Mouse (Mus musculus): ENCODE results near the gene Lnx2. TPM values are rescaled to one million over a fixed set of nuclear protein-coding genes. Genes with fewer than 3 reads are reported as not detected.
A peak's percentile ranks its signal among the peaks of the same experiment; 100 is the strongest.

The Lnx2 gene
- polyA plus RNA-seq, 1 experiment = 44.9 TPM

GRCm38 (mm10) chr5:147018761-147019160, 57.6 kb downstream of the Lnx2 start:
- TF ChIP-seq POLR2A (IDR thresholded peaks at IDR 0.05; ENCODE audit: low read depth, low read length) = no peak
- TF ChIP-seq CTCF (IDR thresholded peaks at IDR 0.05; ENCODE audit: extremely low read depth, insufficient read length, insufficient replicate concordance, low read depth, low read length) = no peak
- Histone ChIP-seq H3K4me3 (ENCODE audit: low read depth, low read length) (no peak overlapping the region), H3K36me3 (ENCODE audit: control insufficient read depth, insufficient read depth, low read length) (peaks cover 48% of the 10 kb centered on the region), H3K4me1 (ENCODE audit: control insufficient read depth, insufficient read depth, insufficient read length, low read length) (peaks cover 3% of the 10 kb centered on the region; the same call in 1 of the 2 replicates), H3K27me3 (ENCODE audit: control insufficient read depth, insufficient read depth, low read length) (no peaks in the 10 kb centered on the region), H3K27ac (ENCODE audit: insufficient read depth, low read depth, low read length) (no peak overlapping the region)
- 88% methylated on average over 11 of the region's 11 CpGs for WGBS

GRCm38 (mm10) chr5:147017526-147017925, 58.9 kb downstream of the Lnx2 start:
- no peaks in the 10 kb centered on the region for H3K27me3 ChIP-seq (ENCODE audit: control insufficient read depth, insufficient read depth, low read length)
- no peak overlapping the region for H3K4me3 ChIP-seq (ENCODE audit: low read depth, low read length)
- peaks cover 41% of the 10 kb centered on the region for H3K36me3 ChIP-seq (ENCODE audit: control insufficient read depth, insufficient read depth, low read length)
- 26% methylated on average over 11 of the region's 11 CpGs for WGBS
- no peak for TF ChIP-seq POLR2A (IDR thresholded peaks at IDR 0.05; ENCODE audit: low read depth, low read length)
- TF ChIP-seq CTCF (IDR thresholded peaks at IDR 0.05; ENCODE audit: extremely low read depth, insufficient read length, insufficient replicate concordance, low read depth, low read length) = no peak
- H3K4me1 ChIP-seq (ENCODE audit: control insufficient read depth, insufficient read depth, insufficient read length, low read length) = peaks cover 3% of the 10 kb centered on the region; the same call in 1 of the 2 replicates
- H3K27ac ChIP-seq (ENCODE audit: insufficient read depth, low read depth, low read length) = no peak overlapping the region

- Histone ChIP-seq H3K4me3 (ENCODE audit: low read depth, low read length) (no peak overlapping the region), H3K27me3 (ENCODE audit: control insufficient read depth, insufficient read depth, low read length) (no peaks in the 10 kb centered on the region), H3K36me3 (ENCODE audit: control insufficient read depth, insufficient read depth, low read length) (peaks cover 40% of the 10 kb centered on the region), H3K27ac (ENCODE audit: insufficient read depth, low read depth, low read length) (no peak overlapping the region), H3K4me1 (ENCODE audit: control insufficient read depth, insufficient read depth, insufficient read length, low read length) (peaks cover 3% of the 10 kb centered on the region; the same call in 1 of the 2 replicates)
- TF ChIP-seq POLR2A (IDR thresholded peaks at IDR 0.05; ENCODE audit: low read depth, low read length) = no peak
- TF ChIP-seq CTCF (IDR thresholded peaks at IDR 0.05; ENCODE audit: extremely low read depth, insufficient read length, insufficient replicate concordance, low read depth, low read length) = no peak
- WGBS = 87% methylated on average over 12 of the region's 12 CpGs
These were observed 59.8 kb downstream of the Lnx2 start for GRCm38 (mm10) chr5:147016622-147017021.

- Histone ChIP-seq H3K4me3 (ENCODE audit: low read depth, low read length) (no peak overlapping the region), H3K27ac (ENCODE audit: insufficient read depth, low read depth, low read length) (no peak overlapping the region), H3K4me1 (ENCODE audit: control insufficient read depth, insufficient read depth, insufficient read length, low read length) (peaks cover 3% of the 10 kb centered on the region; the same call in 1 of the 2 replicates), H3K36me3 (ENCODE audit: control insufficient read depth, insufficient read depth, low read length) (peaks cover 33% of the 10 kb centered on the region), H3K27me3 (ENCODE audit: control insufficient read depth, insufficient read depth, low read length) (no peaks in the 10 kb centered on the region)
- 83% methylated on average over 7 of the region's 7 CpGs for whole genome bisulfite sequencing
- TF ChIP-seq POLR2A (IDR thresholded peaks at IDR 0.05; ENCODE audit: low read depth, low read length) (no peak), CTCF (IDR thresholded peaks at IDR 0.05; ENCODE audit: extremely low read depth, insufficient read length, insufficient replicate concordance, low read depth, low read length) (no peak)
These were observed 61.2 kb downstream of the Lnx2 start for GRCm38 (mm10) chr5:147015191-147015590.

GRCm38 (mm10) chr5:147013845-147014244, 62.5 kb downstream of the Lnx2 start:
- Histone ChIP-seq H3K4me3 (ENCODE audit: low read depth, low read length) (no peak overlapping the region), H3K27me3 (ENCODE audit: control insufficient read depth, insufficient read depth, low read length) (no peaks in the 10 kb centered on the region), H3K4me1 (ENCODE audit: control insufficient read depth, insufficient read depth, insufficient read length, low read length) (peaks cover 3% of the 10 kb centered on the region; the same call in 1 of the 2 replicates), H3K36me3 (ENCODE audit: control insufficient read depth, insufficient read depth, low read length) (peaks cover 22% of the 10 kb centered on the region), H3K27ac (ENCODE audit: insufficient read depth, low read depth, low read length) (no peak overlapping the region)
- TF ChIP-seq CTCF (IDR thresholded peaks at IDR 0.05; ENCODE audit: extremely low read depth, insufficient read length, insufficient replicate concordance, low read depth, low read length) (no peak), POLR2A (IDR thresholded peaks at IDR 0.05; ENCODE audit: low read depth, low read length) (no peak)
- WGBS = 35% methylated on average over 6 of the region's 6 CpGs

GRCm38 (mm10) chr5:147011333-147011732, 65.1 kb downstream of the Lnx2 start:
- Histone ChIP-seq H3K4me3 (ENCODE audit: low read depth, low read length) (no peak overlapping the region), H3K4me1 (ENCODE audit: control insufficient read depth, insufficient read depth, insufficient read length, low read length) (no peaks in the 10 kb centered on the region), H3K27ac (ENCODE audit: insufficient read depth, low read depth, low read length) (no peak overlapping the region), H3K27me3 (ENCODE audit: control insufficient read depth, insufficient read depth, low read length) (no peaks in the 10 kb centered on the region), H3K36me3 (ENCODE audit: control insufficient read depth, insufficient read depth, low read length) (peaks cover 4% of the 10 kb centered on the region)
- TF ChIP-seq POLR2A (IDR thresholded peaks at IDR 0.05; ENCODE audit: low read depth, low read length) = no peak
- no peak for TF ChIP-seq CTCF (IDR thresholded peaks at IDR 0.05; ENCODE audit: extremely low read depth, insufficient read length, insufficient replicate concordance, low read depth, low read length)
- 62% methylated on average over 10 of the region's 10 CpGs for WGBS

GRCm38 (mm10) chr5:147003303-147003702, 73.1 kb downstream of the Lnx2 start:
- 57% methylated on average over 1 of the region's 1 CpGs for WGBS
- no peaks in the 10 kb centered on the region for H3K4me1 ChIP-seq (ENCODE audit: control insufficient read depth, insufficient read depth, insufficient read length, low read length)
- H3K27me3 ChIP-seq (ENCODE audit: control insufficient read depth, insufficient read depth, low read length) = no peaks in the 10 kb centered on the region
- H3K27ac ChIP-seq (ENCODE audit: insufficient read depth, low read depth, low read length) = no peak overlapping the region
- no peaks in the 10 kb centered on the region for H3K36me3 ChIP-seq (ENCODE audit: control insufficient read depth, insufficient read depth, low read length)
- peak; percentile 5; the same call in 1 of the 2 replicates for TF ChIP-seq CTCF (IDR thresholded peaks at IDR 0.05; ENCODE audit: extremely low read depth, insufficient read length, insufficient replicate concordance, low read depth, low read length)
- no peak for TF ChIP-seq POLR2A (IDR thresholded peaks at IDR 0.05; ENCODE audit: low read depth, low read length)
- H3K4me3 ChIP-seq (ENCODE audit: low read depth, low read length) = no peak overlapping the region
